Mouse (Mus musculus) spleen, adult 2 months (tissue): Measurements from ENCODE around the gene Gtpbp3.

ENCODE experiments used
- CTCF ChIP-seq: fragments of 200-500 bp; IDR thresholded peaks from 2 replicates; pipeline ENCODE4 v1.5.1; 2011; ENCODE audit warnings: mild to moderate bottlenecking, inconsistent platforms; ENCODE audit not compliant: insufficient read depth, insufficient read length, insufficient replicate concordance; ENCODE audit errors: extremely low read depth
- POLR2A ChIP-seq: fragments of 200-500 bp; IDR thresholded peaks from 2 replicates; pipeline ENCODE4 v1.6.1; 2011; ENCODE audit warnings: low read depth, low read length, inconsistent platforms

- TF ChIP-seq CTCF (no peak), POLR2A (peak; percentile 62)
Observed at GRCm38 (mm10) chr8:71468916-71469315, 19.0 kb upstream of the Gtpbp3 start, which contains the start of gene Dda1.
